Comparison of ENCODE assay signal across 17 mouse cellular contexts in genomic region chr10:25397767-25398690, GRCm38 (mm10). TPM values are rescaled to one million over a fixed set of nuclear protein-coding genes. Genes with fewer than 3 reads are reported as not detected.
DNase-seq lines count a peak whose midpoint lies in the region; ATAC-seq and TF ChIP-seq lines count a peak whose summit lies in the region.
"Had no signal": no experiment of that assay in that cellular context is flagged by ENCODE, and none has a peak within 500 bp of the region (broad histone marks: within the 10 kb centered on the region; RNA-seq: fewer than 3 reads in every experiment).

No protein-coding gene starts in this region.

- WGBS in heart, embryonic 14.5 days: 28% methylated on average over 14 of the region's 14 CpGs
- WGBS in liver, embryonic 15.5 days (ENCODE audit: insufficient replicate concordance): 60% methylated on average over 14 of the region's 14 CpGs
- WGBS in liver, embryonic 11.5 days: 65% methylated on average over 14 of the region's 14 CpGs
- WGBS in liver, postnatal 0 days (ENCODE audit: insufficient replicate concordance): 66% methylated on average over 14 of the region's 14 CpGs

- no peak for ATAC-seq in heart, embryonic 14.5 days (ENCODE audit: insufficient number of reproducible peaks, insufficient read depth, low FRiP score, low read depth)
- ATAC-seq in liver, embryonic 15.5 days (ENCODE audit: insufficient read depth): 0 out of 2 replicates have a peak, but pooled peaks have one; percentile 35
- ATAC-seq in liver, embryonic 11.5 days (replicated peaks; ENCODE audit: low FRiP score): no peak
- no peak for ATAC-seq in liver, postnatal 0 days
- no peak for ATAC-seq in inflammation-experienced regulatory T-cells, adult 6 months
- ATAC-seq: activated CD4-positive, CD25-positive, alpha-beta regulatory T cell, adult 4 months had no signal

- no peaks in the 10 kb centered on the region for H3K27me3 ChIP-seq in heart, embryonic 14.5 days (ENCODE audit: control insufficient read depth, insufficient read depth, low read length)
- no peaks in the 10 kb centered on the region for H3K27me3 ChIP-seq in liver, embryonic 15.5 days
- no peaks in the 10 kb centered on the region for H3K27me3 ChIP-seq in liver, embryonic 11.5 days (replicated peaks; ENCODE audit: control insufficient read depth, insufficient read depth, low read length)
- no peaks in the 10 kb centered on the region for H3K27me3 ChIP-seq in liver, postnatal 0 days (ENCODE audit: insufficient read depth, low read length)
- H3K27me3 ChIP-seq: embryonic facial prominence, embryonic 13.5 days; hindbrain, embryonic 12.5 days; lung, embryonic 15.5 days; megakaryocyte, embryonic 14.5 days had no signal

- TF ChIP-seq CTCF in liver, postnatal 0 days (IDR thresholded peaks at IDR 0.05; ENCODE audit: low read depth): no peak

- DNase-seq in heart, postnatal 25 days (ENCODE audit: low spot score): no peak
- DNase-seq in liver, embryonic 11.5 days (ENCODE audit: low spot score): no peak
- no peak for DNase-seq in liver, postnatal 0 days
- DNase-seq: cerebellum, adult 11-12 months; gastrocnemius, postnatal 25 days had no signal

- no peaks in the 10 kb centered on the region for H3K9me3 ChIP-seq in heart, embryonic 14.5 days (ENCODE audit: control insufficient read depth, low read length)
- no peaks in the 10 kb centered on the region for H3K9me3 ChIP-seq in liver, embryonic 15.5 days (replicated peaks)
- no peaks in the 10 kb centered on the region for H3K9me3 ChIP-seq in liver, embryonic 11.5 days (ENCODE audit: control insufficient read depth, low read length)
- H3K9me3 ChIP-seq in liver, postnatal 0 days (ENCODE audit: low read length): no peaks in the 10 kb centered on the region
- H3K9me3 ChIP-seq: embryonic facial prominence, embryonic 13.5 days; forebrain, embryonic 12.5 days; hindbrain, embryonic 12.5 days; limb, embryonic 10.5 days; lung, embryonic 15.5 days; megakaryocyte, embryonic 14.5 days had no signal

- H3K4me3 ChIP-seq in heart, embryonic 14.5 days (ENCODE audit: control insufficient read depth in 1 of 2, insufficient read depth in 1 of 2, low read depth in 1 of 2, low read length in 2 of 2): no peak overlapping the region
- no peak overlapping the region for H3K4me3 ChIP-seq in liver, embryonic 15.5 days (replicated peaks)
- H3K4me3 ChIP-seq in liver, embryonic 11.5 days (ENCODE audit: low read depth, low read length): no peak overlapping the region
- no peak overlapping the region for H3K4me3 ChIP-seq in brown adipose tissue, adult 24 weeks (ENCODE audit: insufficient read depth, low read depth, low read length)
- no peak overlapping the region for H3K4me3 ChIP-seq in liver, postnatal 0 days (ENCODE audit: low read depth, low read length)
- H3K4me3 ChIP-seq: embryonic facial prominence, embryonic 13.5 days; forebrain, embryonic 12.5 days; hindbrain, embryonic 12.5 days; limb, embryonic 10.5 days; lung, embryonic 15.5 days; megakaryocyte, embryonic 14.5 days had no signal

- 0 out of 2 replicates have a peak overlapping the region, but pooled peaks have one; percentile 21 for H3K4me2 ChIP-seq in heart, embryonic 14.5 days (ENCODE audit: low read length)
- no peak overlapping the region; the same call in 1 of the 2 replicates for H3K4me2 ChIP-seq in liver, embryonic 15.5 days
- H3K4me2 ChIP-seq in liver, embryonic 11.5 days: no peak overlapping the region
- no peak overlapping the region for H3K4me2 ChIP-seq in liver, postnatal 0 days (ENCODE audit: low read depth, low read length)
- H3K4me2 ChIP-seq: embryonic facial prominence, embryonic 13.5 days; forebrain, embryonic 12.5 days; hindbrain, embryonic 12.5 days; lung, embryonic 15.5 days had no signal

- intact Hi-C loops in heart, postnatal 25 days (cut with DNase I): no loop called here

- no peaks in the 10 kb centered on the region for H3K36me3 ChIP-seq in heart, embryonic 14.5 days (ENCODE audit: control insufficient read depth, insufficient read depth, low read length)
- no peaks in the 10 kb centered on the region for H3K36me3 ChIP-seq in liver, embryonic 15.5 days (replicated peaks)
- no peaks in the 10 kb centered on the region for H3K36me3 ChIP-seq in liver, embryonic 11.5 days (ENCODE audit: control insufficient read depth, insufficient read depth, low read length)
- no peaks in the 10 kb centered on the region for H3K36me3 ChIP-seq in liver, postnatal 0 days (replicated peaks; ENCODE audit: insufficient read depth, low read length)
- H3K36me3 ChIP-seq: embryonic facial prominence, embryonic 13.5 days; forebrain, embryonic 12.5 days; hindbrain, embryonic 12.5 days; limb, embryonic 10.5 days; lung, embryonic 15.5 days had no signal

- no peak overlapping the region for H3K27ac ChIP-seq in heart, embryonic 14.5 days (replicated peaks in 1 of 2; ENCODE audit: control insufficient read depth in 1 of 2, insufficient read depth in 1 of 2, low read depth in 2 of 2, low read length in 2 of 2)
- no peak overlapping the region for H3K27ac ChIP-seq in liver, embryonic 15.5 days (replicated peaks)
- H3K27ac ChIP-seq in liver, embryonic 11.5 days (ENCODE audit: low read depth, low read length): no peak overlapping the region
- peak overlapping the region; percentile 15 for H3K27ac ChIP-seq in brown adipose tissue, adult 24 weeks (replicated peaks; ENCODE audit: low read depth, low read length)
- 0 out of 2 replicates have a peak overlapping the region, but pooled peaks have one; percentile 24 for H3K27ac ChIP-seq in liver, postnatal 0 days (ENCODE audit: low read depth)
- H3K27ac ChIP-seq: embryonic facial prominence, embryonic 13.5 days; forebrain, embryonic 12.5 days; hindbrain, embryonic 12.5 days; kidney, postnatal 0 days; limb, embryonic 10.5 days; lung, embryonic 15.5 days had no signal

- peaks cover 21 to 48% of the 10 kb centered on the region in 2 experiments for H3K4me1 ChIP-seq in heart, embryonic 14.5 days (ENCODE audit: control insufficient read depth in 2 of 2, insufficient read depth in 2 of 2, low read length in 2 of 2)
- H3K4me1 ChIP-seq in liver, embryonic 15.5 days (replicated peaks): peaks cover 39% of the 10 kb centered on the region
- peaks cover 18% of the 10 kb centered on the region; the same call in 1 of the 2 replicates for H3K4me1 ChIP-seq in liver, embryonic 11.5 days (replicated peaks; ENCODE audit: control insufficient read depth, insufficient read depth, low read length)
- H3K4me1 ChIP-seq in brown adipose tissue, adult 24 weeks (ENCODE audit: control insufficient read depth, insufficient read depth, insufficient read length, low read length): peaks cover 31% of the 10 kb centered on the region
- H3K4me1 ChIP-seq in liver, postnatal 0 days (ENCODE audit: insufficient read depth): peaks cover 36% of the 10 kb centered on the region
- H3K4me1 ChIP-seq: hindbrain, embryonic 12.5 days had no signal

- TF ChIP-seq EP300 in liver, postnatal 0 days (IDR thresholded peaks at IDR 0.05; ENCODE audit: low read depth): no peak

- H3K9ac ChIP-seq in heart, embryonic 14.5 days (ENCODE audit: low read length): peak overlapping the region; percentile 35; the same call in 1 of the 2 replicates
- no peak overlapping the region for H3K9ac ChIP-seq in liver, embryonic 15.5 days
- H3K9ac ChIP-seq in liver, embryonic 11.5 days (ENCODE audit: low read depth, low read length): no peak overlapping the region
- 0 out of 2 replicates have a peak overlapping the region, but pooled peaks have one; percentile 35 for H3K9ac ChIP-seq in liver, postnatal 0 days (replicated peaks)
- H3K9ac ChIP-seq: embryonic facial prominence, embryonic 13.5 days; forebrain, embryonic 12.5 days; hindbrain, embryonic 12.5 days; lung, embryonic 15.5 days had no signal

RNA-seq across cellular contexts. Expression of gene Epb41l2, which starts 38.4 kb away (rescaled TPM):
- polyA plus RNA-seq in heart, embryonic 14.5 days (2014; fragmentation: Nextera tagmentation; extraction: Ambion mirVana): 45.4 and 53.5 TPM in 2 replicates
- 10 to 100 TPM; 53.9 to 60.5 TPM for total RNA-seq in heart, postnatal 25 days (2021)
- polyA plus RNA-seq in liver, embryonic 15.5 days (2015; fragmentation: Nextera tagmentation; extraction: Ambion mirVana): 9.7 and 10.0 TPM in 2 replicates
- polyA plus RNA-seq in liver, embryonic 11.5 days (2014; fragmentation: Nextera tagmentation; extraction: Ambion mirVana): 29.6 and 31.1 TPM in 2 replicates
- 148 and 170 TPM in 2 replicates for polyA plus RNA-seq in brown adipose tissue, adult 24 weeks (2012; ENCODE audit: insufficient read depth, insufficient read length, missing spikeins)
- 6.3 and 7.8 TPM in 2 replicates for polyA plus RNA-seq in liver, postnatal 0 days (2015; fragmentation: Nextera tagmentation; extraction: Ambion mirVana)
- 10 to 100 TPM; 14.8 to 20.7 (median 18.3) TPM for polyA plus RNA-seq in inflammation-experienced regulatory T-cells, adult 6 months (2017; shearing (Covaris generic))

Comparison
In these comparisons a context has a peak if more than half of its experiments do, and no peak if none do; other contexts are left out.
1. H3K27ac ChIP-seq: peak in brown adipose tissue, adult 24 weeks (single experiment) and liver, postnatal 0 days (single experiment); none in heart, embryonic 14.5 days (0 of 2), liver, embryonic 15.5 days (single experiment) and liver, embryonic 11.5 days (single experiment).
2. H3K9ac ChIP-seq: peak in heart, embryonic 14.5 days (single experiment) and liver, postnatal 0 days (single experiment); none in liver, embryonic 15.5 days (single experiment) and liver, embryonic 11.5 days (single experiment).